ENCODE assay signal across 18 mouse cellular contexts in genomic region chr16:13212781-13213180, GRCm38 (mm10).
"Had no signal": no experiment of that assay in that cellular context is flagged by ENCODE, and none has a peak within 500 bp of the region (broad histone marks: within the 10 kb centered on the region; RNA-seq: fewer than 3 reads in every experiment).

No protein-coding gene starts in this region.

- H3K36me3 ChIP-seq: lung, embryonic 15.5 days; midbrain, embryonic 13.5 days; midbrain, embryonic 15.5 days; neural tube, embryonic 12.5 days; stomach, embryonic 15.5 days had no signal

- ATAC-seq: liver, postnatal 0 days; lung, postnatal 0 days; midbrain, embryonic 13.5 days; midbrain, embryonic 15.5 days had no signal

- H3K9ac ChIP-seq: liver, postnatal 0 days; lung, embryonic 15.5 days; midbrain, embryonic 13.5 days; midbrain, embryonic 15.5 days; neural tube, embryonic 12.5 days; stomach, embryonic 15.5 days had no signal

- H3K9me3 ChIP-seq: lung, embryonic 15.5 days; megakaryocyte, embryonic 14.5 days; midbrain, embryonic 13.5 days; midbrain, embryonic 15.5 days; neural tube, embryonic 12.5 days; stomach, embryonic 15.5 days had no signal

- DNase-seq: liver, postnatal 0 days; lung, adult 2 months; lung, postnatal 14 days; lung, postnatal 36 days; right cerebral cortex, postnatal 14 days; thymus, adult 2 months; thymus, postnatal 25 days; thymus, postnatal 4 days had no signal

- H3K4me2 ChIP-seq: lung, embryonic 15.5 days; midbrain, embryonic 11.5 days; midbrain, embryonic 13.5 days; midbrain, embryonic 15.5 days; neural tube, embryonic 12.5 days; stomach, embryonic 15.5 days had no signal

- H3K4me1 ChIP-seq: midbrain, embryonic 13.5 days; midbrain, embryonic 15.5 days; stomach, embryonic 15.5 days had no signal

- H3K27ac ChIP-seq: lung, embryonic 15.5 days; macrophage; midbrain, embryonic 13.5 days; midbrain, embryonic 15.5 days; neural tube, embryonic 12.5 days; stomach, embryonic 15.5 days; stomach, postnatal 0 days had no signal

- H3K4me3 ChIP-seq: lung, embryonic 15.5 days; megakaryocyte, embryonic 14.5 days; midbrain, embryonic 13.5 days; midbrain, embryonic 15.5 days; neural tube, embryonic 12.5 days; stomach, embryonic 15.5 days had no signal

- H3K27me3 ChIP-seq: lung, embryonic 15.5 days; midbrain, embryonic 13.5 days; midbrain, embryonic 15.5 days; neural tube, embryonic 12.5 days; stomach, embryonic 15.5 days had no signal
